Mouse (Mus musculus) heart, embryonic 15.5 days (tissue): ENCODE data around the gene Cd177. TPM values are rescaled to one million over a fixed set of nuclear protein-coding genes. Genes with fewer than 3 reads are reported as not detected.
"Not testable (repeated sequence)": the region's sequence is repeated elsewhere in the genome, so short reads cannot be mapped to it uniquely, and the experiment has no call there.

Source experiments
- ATAC-seq: fragments of 200-750 bp; cut with Nextera tagmentation; replicated peaks from 2 replicates; pipeline ENCODE4 v1.8.0; 2017; ENCODE audit warnings: low read depth, moderate TSS enrichment; ENCODE audit not compliant: insufficient number of reproducible peaks, insufficient read depth, low FRiP score
- H3K27ac ChIP-seq: fragments of 300-500 bp; sonication (generic); 2 replicates; pipeline ENCODE4 v1.5.1; 2015; ENCODE audit warnings: mild to moderate bottlenecking, inconsistent platforms
- H3K27me3 ChIP-seq: fragments of 300-500 bp; sonication (generic); 2 replicates; pipeline ENCODE4 v1.6.1; 2015; ENCODE audit warnings: inconsistent platforms
- H3K36me3 ChIP-seq: fragments of 300-500 bp; sonication (generic); 2 replicates; pipeline ENCODE4 v1.6.1; 2015; ENCODE audit warnings: mild to moderate bottlenecking, inconsistent platforms
- H3K4me1 ChIP-seq: fragments of 300-500 bp; sonication (generic); replicated peaks from 2 replicates; pipeline ENCODE4 v1.6.1; 2015; ENCODE audit warnings: inconsistent platforms
- H3K4me2 ChIP-seq: fragments of 300-500 bp; sonication (generic); 2 replicates; pipeline ENCODE4 v1.6.1; 2015; ENCODE audit warnings: inconsistent platforms, mild to moderate bottlenecking, moderate library complexity
- H3K4me3 ChIP-seq: fragments of 300-500 bp; sonication (generic); 2 replicates; pipeline ENCODE4 v1.5.1; 2015; ENCODE audit warnings: mild to moderate bottlenecking, inconsistent platforms
- H3K9ac ChIP-seq: fragments of 300-500 bp; sonication (generic); 2 replicates; pipeline ENCODE4 v1.6.1; 2015; ENCODE audit warnings: mild to moderate bottlenecking, inconsistent platforms
- H3K9me3 ChIP-seq: fragments of 300-500 bp; sonication (generic); replicated peaks from 2 replicates; pipeline ENCODE4 v1.6.1; 2016; ENCODE audit warnings: inconsistent platforms
- WGBS: fragments of 180-500 bp; shearing (Covaris S2); methylation state at CpG from one replicate; pipeline ENCODE4 v1.1.7; 2015; ENCODE audit warnings: mixed read lengths; 5-methylcytosine and 5-hydroxymethylcytosine counted together
- polyA plus RNA-seq: library from polyadenylated mRNA; unstranded; fragments of >200 nt; fragmentation: Nextera tagmentation; extraction: Ambion mirVana; gene quantifications from 2 replicates; pipeline ENCODE4 v1.2.1, GENCODE M21; 2015

Cd177 gene
- polyA plus RNA-seq, result 0.13 and 0.27 TPM in 2 replicates

GRCm38 (mm10) chr7:24760211-24760610, at the start of gene Cd177:
Gene Cd177, minus strand, starts transcription at chr7:24760311.
- WGBS, result 73% methylated on average over 6 of the region's 6 CpGs
- Histone ChIP-seq H3K4me3 (no peak within 1 kb of the TSS), H3K27me3 (no peaks in the 10 kb centered on the region), H3K4me2 (no peak within 1 kb of the TSS), H3K4me1 (no peaks in the 10 kb centered on the region), H3K9ac (no peak within 1 kb of the TSS), H3K27ac (no peak within 1 kb of the TSS), H3K9me3 (no peaks in the 10 kb centered on the region), H3K36me3 (no peaks in the 10 kb centered on the region)
- ATAC-seq, result no peak

GRCm38 (mm10) chr7:24809041-24809440, 48.9 kb upstream of the Cd177 start:
- WGBS, result 37% methylated on average over 2 of the region's 2 CpGs
- H3K9me3 ChIP-seq, result no peaks in the 10 kb centered on the region

GRCm38 (mm10) chr7:24804826-24805225, 44.7 kb upstream of the Cd177 start:
- WGBS, result 44% methylated on average over 6 of the region's 6 CpGs
- H3K27ac ChIP-seq, result no peak overlapping the region
- no peak overlapping the region for H3K4me3 ChIP-seq
- no peaks in the 10 kb centered on the region for H3K4me1 ChIP-seq
- no peaks in the 10 kb centered on the region for H3K27me3 ChIP-seq
- H3K9me3 ChIP-seq, result no peaks in the 10 kb centered on the region
- no peaks in the 10 kb centered on the region for H3K36me3 ChIP-seq
- no peak for ATAC-seq
- no peak overlapping the region for H3K4me2 ChIP-seq
- H3K9ac ChIP-seq, result no peak overlapping the region

More at GRCm38 (mm10) chr7:24809041-24809440, 48.9 kb upstream of the Cd177 start:
- Histone ChIP-seq H3K27ac (no peak overlapping the region), H3K4me2 (no peak overlapping the region), H3K4me1 (no peaks in the 10 kb centered on the region), H3K9ac (no peak overlapping the region), H3K4me3 (no peak overlapping the region), H3K36me3 (no peaks in the 10 kb centered on the region), H3K27me3 (no peaks in the 10 kb centered on the region)
- no peak for ATAC-seq

- no peak for ATAC-seq
- Histone ChIP-seq H3K4me3 (no peak overlapping the region), H3K27ac (no peak overlapping the region), H3K9ac (no peak overlapping the region), H3K9me3 (no peaks in the 10 kb centered on the region), H3K4me1 (no peaks in the 10 kb centered on the region), H3K36me3 (no peaks in the 10 kb centered on the region), H3K27me3 (no peaks in the 10 kb centered on the region), H3K4me2 (no peak overlapping the region)
- WGBS, result 54% methylated on average over 7 of the region's 7 CpGs
Observed at GRCm38 (mm10) chr7:24802149-24802767, 42.1 kb upstream of the Cd177 start.

- H3K36me3 ChIP-seq, result no peaks in the 10 kb centered on the region
- no peak overlapping the region for H3K27ac ChIP-seq
- H3K9ac ChIP-seq, result no peak overlapping the region
- H3K9me3 ChIP-seq, result 0 out of 2 replicates have a peak, but pooled peaks cover 5% of the 10 kb centered on the region
- no peak for ATAC-seq
- H3K4me1 ChIP-seq, result no peaks in the 10 kb centered on the region
- no peak overlapping the region for H3K4me3 ChIP-seq
- no peaks in the 10 kb centered on the region for H3K27me3 ChIP-seq
- no peak overlapping the region for H3K4me2 ChIP-seq
- 86% methylated on average over 1 of the region's 1 CpGs for WGBS
Observed at GRCm38 (mm10) chr7:24797918-24798317, 37.8 kb upstream of the Cd177 start.

GRCm38 (mm10) chr7:24776918-24777317, 16.8 kb upstream of the Cd177 start, which contains the start of gene Ceacam10:
Gene Ceacam10, plus strand, starts transcription at chr7:24777206.
- H3K4me3 ChIP-seq, H3K36me3 ChIP-seq, H3K9me3 ChIP-seq, H3K27ac ChIP-seq, H3K9ac ChIP-seq, ATAC-seq, H3K4me2 ChIP-seq, H3K27me3 ChIP-seq, H3K4me1 ChIP-seq: not testable (repeated sequence)
- WGBS, result 35% methylated on average over 4 of the region's 4 CpGs

GRCm38 (mm10) chr7:24776145-24776544, 16.0 kb upstream of the Cd177 start:
- WGBS, result 77% methylated on average over 2 of the region's 2 CpGs
- no peak overlapping the region for H3K4me3 ChIP-seq

GRCm38 (mm10) chr7:24773942-24774535, 13.9 kb upstream of the Cd177 start:
- no peaks in the 10 kb centered on the region for H3K4me1 ChIP-seq
- no peaks in the 10 kb centered on the region for H3K27me3 ChIP-seq
- ATAC-seq, result no peak

More at GRCm38 (mm10) chr7:24776145-24776544, 16.0 kb upstream of the Cd177 start:
- H3K9ac ChIP-seq, result no peak overlapping the region
- ATAC-seq, result no peak
- no peaks in the 10 kb centered on the region for H3K27me3 ChIP-seq
- H3K9me3 ChIP-seq, result no peaks in the 10 kb centered on the region
- no peaks in the 10 kb centered on the region for H3K4me1 ChIP-seq
- no peaks in the 10 kb centered on the region for H3K36me3 ChIP-seq
- no peak overlapping the region for H3K4me2 ChIP-seq
- H3K27ac ChIP-seq, result no peak overlapping the region

GRCm38 (mm10) chr7:24771361-24771760, 11.2 kb upstream of the Cd177 start:
- H3K4me2 ChIP-seq, result no peak overlapping the region
- no peak for ATAC-seq

More at GRCm38 (mm10) chr7:24773942-24774535, 13.9 kb upstream of the Cd177 start:
- Histone ChIP-seq H3K4me2 (no peak overlapping the region), H3K4me3 (no peak overlapping the region), H3K36me3 (no peaks in the 10 kb centered on the region), H3K27ac (no peak overlapping the region), H3K9me3 (no peaks in the 10 kb centered on the region), H3K9ac (no peak overlapping the region)
- WGBS, result 37% methylated on average over 3 of the region's 3 CpGs

GRCm38 (mm10) chr7:24762574-24762973, 2.5 kb upstream of the Cd177 start:
- WGBS, result 87% methylated on average over 8 of the region's 8 CpGs
- no peak overlapping the region for H3K4me3 ChIP-seq
- no peak overlapping the region for H3K4me2 ChIP-seq
- H3K27me3 ChIP-seq, result no peaks in the 10 kb centered on the region
- H3K9me3 ChIP-seq, result no peaks in the 10 kb centered on the region
- H3K27ac ChIP-seq, result no peak overlapping the region
- ATAC-seq, result no peak
- H3K4me1 ChIP-seq, result no peaks in the 10 kb centered on the region
- H3K9ac ChIP-seq, result no peak overlapping the region
- no peaks in the 10 kb centered on the region for H3K36me3 ChIP-seq

More at GRCm38 (mm10) chr7:24771361-24771760, 11.2 kb upstream of the Cd177 start:
- no peak overlapping the region for H3K9ac ChIP-seq
- H3K9me3 ChIP-seq, result no peaks in the 10 kb centered on the region
- H3K27ac ChIP-seq, result no peak overlapping the region
- no peaks in the 10 kb centered on the region for H3K27me3 ChIP-seq
- no peaks in the 10 kb centered on the region for H3K36me3 ChIP-seq
- no peak overlapping the region for H3K4me3 ChIP-seq
- no peaks in the 10 kb centered on the region for H3K4me1 ChIP-seq

GRCm38 (mm10) chr7:24761161-24761560, 1.1 kb upstream of the Cd177 start:
- Histone ChIP-seq H3K27ac (no peak overlapping the region), H3K27me3 (no peaks in the 10 kb centered on the region), H3K9ac (no peak overlapping the region), H3K4me1 (no peaks in the 10 kb centered on the region), H3K9me3 (no peaks in the 10 kb centered on the region), H3K36me3 (no peaks in the 10 kb centered on the region), H3K4me3 (no peak overlapping the region), H3K4me2 (no peak overlapping the region)
- WGBS, result 69% methylated on average over 6 of the region's 6 CpGs
- ATAC-seq, result no peak

- Histone ChIP-seq H3K4me3 (no peak overlapping the region), H3K27me3 (no peaks in the 10 kb centered on the region), H3K4me2 (no peak overlapping the region), H3K27ac (no peak overlapping the region), H3K9me3 (no peaks in the 10 kb centered on the region), H3K4me1 (no peaks in the 10 kb centered on the region), H3K36me3 (no peaks in the 10 kb centered on the region), H3K9ac (no peak overlapping the region)
- ATAC-seq, result no peak
- 69% methylated on average over 1 of the region's 1 CpGs for WGBS
Observed at GRCm38 (mm10) chr7:24758520-24758919, 1.6 kb downstream of the Cd177 start.
